Mouse (Mus musculus): ENCODE data around the gene Adamts20. TPM values are rescaled to one million over a fixed set of nuclear protein-coding genes. Genes with fewer than 3 reads are reported as not detected.

Adamts20 gene
- polyA plus RNA-seq, 1 experiment from 2014 or later = 2.8 TPM

GRCm38 (mm10) chr15:94457636-94458390 is 7.4 kb downstream of the Adamts20 start:
- Histone ChIP-seq H3K4me1 (replicated peaks; ENCODE audit: control insufficient read depth, insufficient read depth, low read length) (no peaks in the 10 kb centered on the region), H3K27ac (ENCODE audit: low read length) (no peak overlapping the region), H3K9ac (replicated peaks; ENCODE audit: low read depth, low read length) (no peak overlapping the region), H3K4me2 (ENCODE audit: low read length) (no peak overlapping the region), H3K27me3 (replicated peaks; ENCODE audit: control insufficient read depth, insufficient read depth, low read length) (no peaks in the 10 kb centered on the region), H3K9me3 (ENCODE audit: control insufficient read depth, low read length) (no peaks in the 10 kb centered on the region), H3K4me3 (replicated peaks; ENCODE audit: low read length) (no peak overlapping the region), H3K36me3 (ENCODE audit: control insufficient read depth, insufficient read depth) (no peaks in the 10 kb centered on the region)
- 85% methylated on average over 18 of the region's 18 CpGs for WGBS
- no peak for ATAC-seq

DNA sequence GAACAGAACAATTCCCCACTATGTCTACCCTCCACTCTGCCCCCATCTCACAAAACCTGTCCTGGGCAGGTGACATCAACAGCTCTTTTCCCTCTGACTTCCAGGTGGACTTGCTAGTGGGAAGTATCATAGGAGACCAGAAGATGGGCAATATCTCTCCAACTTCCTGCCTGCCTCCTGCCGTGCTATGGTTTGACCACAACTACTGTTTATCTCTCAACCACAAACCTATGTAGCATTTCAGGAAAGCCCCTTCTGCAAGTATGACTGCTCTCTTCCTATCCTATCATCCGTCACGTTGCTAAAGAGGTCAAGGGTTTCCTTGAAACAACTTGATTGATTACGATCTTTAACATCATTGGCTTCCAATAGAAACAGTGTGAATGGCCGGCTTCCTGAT is 12.4 kb downstream of the Adamts20 start:
- 97% methylated on average over 5 of the region's 5 CpGs for WGBS
- no peak for ATAC-seq

GRCm38 (mm10) chr15:94451600-94451999 is 13.6 kb downstream of the Adamts20 start:
- Histone ChIP-seq H3K9ac (replicated peaks; ENCODE audit: low read depth, low read length) (no peak overlapping the region), H3K36me3 (ENCODE audit: control insufficient read depth, insufficient read depth) (no peaks in the 10 kb centered on the region), H3K27me3 (replicated peaks; ENCODE audit: control insufficient read depth, insufficient read depth, low read length) (no peaks in the 10 kb centered on the region), H3K9me3 (ENCODE audit: control insufficient read depth, low read length) (no peaks in the 10 kb centered on the region), H3K4me1 (replicated peaks; ENCODE audit: control insufficient read depth, insufficient read depth, low read length) (peaks cover 3% of the 10 kb centered on the region; the same call in 1 of the 2 replicates), H3K4me2 (ENCODE audit: low read length) (no peak overlapping the region), H3K27ac (ENCODE audit: low read length) (no peak overlapping the region), H3K4me3 (replicated peaks; ENCODE audit: low read length) (no peak overlapping the region)
- WGBS = 64% methylated on average over 8 of the region's 8 CpGs
- no peak for ATAC-seq

More for the DNA sequence above, 12.4 kb downstream of the Adamts20 start:
- no peaks in the 10 kb centered on the region for H3K36me3 ChIP-seq (ENCODE audit: control insufficient read depth, insufficient read depth)
- no peaks in the 10 kb centered on the region for H3K9me3 ChIP-seq (ENCODE audit: control insufficient read depth, low read length)
- H3K4me3 ChIP-seq (replicated peaks; ENCODE audit: low read length) = no peak overlapping the region
- no peak overlapping the region for H3K27ac ChIP-seq (ENCODE audit: low read length)
- H3K4me1 ChIP-seq (replicated peaks; ENCODE audit: control insufficient read depth, insufficient read depth, low read length) = peaks cover 3% of the 10 kb centered on the region; the same call in 1 of the 2 replicates
- H3K27me3 ChIP-seq (replicated peaks; ENCODE audit: control insufficient read depth, insufficient read depth, low read length) = no peaks in the 10 kb centered on the region
- H3K4me2 ChIP-seq (ENCODE audit: low read length) = no peak overlapping the region
- no peak overlapping the region for H3K9ac ChIP-seq (replicated peaks; ENCODE audit: low read depth, low read length)

DNA sequence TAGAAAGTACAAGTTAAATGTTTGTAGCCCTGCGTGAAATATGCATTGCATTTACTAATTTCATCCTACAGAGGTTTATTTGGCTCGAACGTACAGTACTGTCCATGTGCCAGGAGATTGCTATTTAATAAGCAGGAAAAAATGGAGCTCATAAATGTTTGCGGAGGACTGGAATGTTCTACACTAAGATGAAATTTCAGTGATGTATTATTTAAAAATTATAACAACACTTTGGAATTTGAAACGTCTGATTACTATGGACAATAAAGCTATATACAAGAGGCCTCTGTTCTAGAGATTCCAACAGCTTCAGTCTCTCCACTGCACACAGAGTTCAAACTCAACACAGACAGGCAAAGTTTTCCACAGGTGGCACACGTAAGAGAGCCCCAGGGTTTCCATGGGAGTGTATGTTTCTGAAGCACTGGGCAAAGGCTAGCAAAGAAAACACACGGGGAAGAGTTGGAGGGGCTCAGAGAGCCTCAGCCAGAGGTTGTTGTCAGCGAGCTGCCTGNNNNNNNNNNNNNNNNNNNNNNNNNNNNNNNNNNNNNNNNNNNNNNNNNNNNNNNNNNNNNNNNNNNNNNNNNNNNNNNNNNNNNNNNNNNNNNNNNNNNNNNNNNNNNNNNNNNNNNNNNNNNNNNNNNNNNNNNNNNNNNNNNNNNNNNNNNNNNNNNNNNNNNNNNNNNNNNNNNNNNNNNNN is 20.6 kb downstream of the Adamts20 start:
- Histone ChIP-seq H3K9ac (replicated peaks; ENCODE audit: low read depth, low read length) (no peak overlapping the region), H3K4me1 (replicated peaks; ENCODE audit: control insufficient read depth, insufficient read depth, low read length) (no peaks in the 10 kb centered on the region; the same call in 1 of the 2 replicates), H3K4me2 (ENCODE audit: low read length) (no peak overlapping the region), H3K36me3 (ENCODE audit: control insufficient read depth, insufficient read depth) (no peaks in the 10 kb centered on the region), H3K27me3 (replicated peaks; ENCODE audit: control insufficient read depth, insufficient read depth, low read length) (no peaks in the 10 kb centered on the region), H3K27ac (ENCODE audit: low read length) (no peak overlapping the region), H3K4me3 (replicated peaks; ENCODE audit: low read length) (no peak overlapping the region), H3K9me3 (ENCODE audit: control insufficient read depth, low read length) (no peaks in the 10 kb centered on the region)
- ATAC-seq = no peak
- 63% methylated on average over 8 of the region's 8 CpGs for WGBS

DNA sequence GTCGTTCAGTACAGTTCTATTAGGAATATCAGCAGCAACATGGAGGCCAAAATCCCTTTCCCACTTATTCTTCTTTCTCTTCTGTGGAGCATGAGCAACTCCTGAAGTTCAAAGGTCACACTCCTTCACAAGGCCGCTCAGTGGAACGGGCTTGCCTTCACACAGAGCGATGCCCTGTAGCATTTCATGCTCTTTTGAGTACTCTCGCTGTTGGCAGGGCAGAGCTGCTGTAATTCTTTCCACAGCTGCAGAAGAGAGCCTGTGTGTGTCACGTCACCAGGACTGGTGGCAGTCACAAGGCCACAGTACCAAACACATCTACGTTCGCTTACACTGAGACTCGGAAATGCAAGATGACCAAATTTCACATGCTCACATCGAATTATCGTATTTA is 21.2 kb downstream of the Adamts20 start:
- ATAC-seq = no peak
- no peaks in the 10 kb centered on the region; the same call in 1 of the 2 replicates for H3K4me1 ChIP-seq (replicated peaks; ENCODE audit: control insufficient read depth, insufficient read depth, low read length)
- WGBS = 69% methylated on average over 11 of the region's 11 CpGs

GRCm38 (mm10) chr15:94443025-94443424 is 22.2 kb downstream of the Adamts20 start:
- Histone ChIP-seq H3K9me3 (ENCODE audit: control insufficient read depth, low read length) (no peaks in the 10 kb centered on the region), H3K36me3 (ENCODE audit: control insufficient read depth, insufficient read depth) (no peaks in the 10 kb centered on the region), H3K27ac (ENCODE audit: low read length) (no peak overlapping the region), H3K4me2 (ENCODE audit: low read length) (no peak overlapping the region), H3K9ac (replicated peaks; ENCODE audit: low read depth, low read length) (no peak overlapping the region), H3K27me3 (replicated peaks; ENCODE audit: control insufficient read depth, insufficient read depth, low read length) (no peaks in the 10 kb centered on the region), H3K4me3 (replicated peaks; ENCODE audit: low read length) (no peak overlapping the region), H3K4me1 (replicated peaks; ENCODE audit: control insufficient read depth, insufficient read depth, low read length) (no peaks in the 10 kb centered on the region; the same call in 1 of the 2 replicates)
- ATAC-seq = no peak
- WGBS = 9% methylated on average over 2 of the region's 2 CpGs

More for the DNA sequence above, 21.2 kb downstream of the Adamts20 start:
- Histone ChIP-seq H3K4me3 (replicated peaks; ENCODE audit: low read length) (no peak overlapping the region), H3K36me3 (ENCODE audit: control insufficient read depth, insufficient read depth) (no peaks in the 10 kb centered on the region), H3K27ac (ENCODE audit: low read length) (no peak overlapping the region), H3K4me2 (ENCODE audit: low read length) (no peak overlapping the region), H3K9ac (replicated peaks; ENCODE audit: low read depth, low read length) (no peak overlapping the region), H3K9me3 (ENCODE audit: control insufficient read depth, low read length) (no peaks in the 10 kb centered on the region), H3K27me3 (replicated peaks; ENCODE audit: control insufficient read depth, insufficient read depth, low read length) (no peaks in the 10 kb centered on the region)

- H3K36me3 ChIP-seq (ENCODE audit: control insufficient read depth, insufficient read depth) = no peaks in the 10 kb centered on the region
- H3K4me1 ChIP-seq (replicated peaks; ENCODE audit: control insufficient read depth, insufficient read depth, low read length) = no peaks in the 10 kb centered on the region
- no peak overlapping the region for H3K27ac ChIP-seq (ENCODE audit: low read length)
- H3K9ac ChIP-seq (replicated peaks; ENCODE audit: low read depth, low read length) = no peak overlapping the region
- no peak overlapping the region for H3K4me3 ChIP-seq (replicated peaks; ENCODE audit: low read length)
- no peaks in the 10 kb centered on the region for H3K27me3 ChIP-seq (replicated peaks; ENCODE audit: control insufficient read depth, insufficient read depth, low read length)
- no peak overlapping the region for H3K4me2 ChIP-seq (ENCODE audit: low read length)
- no peaks in the 10 kb centered on the region for H3K9me3 ChIP-seq (ENCODE audit: control insufficient read depth, low read length)
- whole genome bisulfite sequencing = 63% methylated on average over 5 of the region's 5 CpGs
- no peak for ATAC-seq
Measured at GRCm38 (mm10) chr15:94435532-94435931, 29.7 kb downstream of the Adamts20 start.

DNA sequence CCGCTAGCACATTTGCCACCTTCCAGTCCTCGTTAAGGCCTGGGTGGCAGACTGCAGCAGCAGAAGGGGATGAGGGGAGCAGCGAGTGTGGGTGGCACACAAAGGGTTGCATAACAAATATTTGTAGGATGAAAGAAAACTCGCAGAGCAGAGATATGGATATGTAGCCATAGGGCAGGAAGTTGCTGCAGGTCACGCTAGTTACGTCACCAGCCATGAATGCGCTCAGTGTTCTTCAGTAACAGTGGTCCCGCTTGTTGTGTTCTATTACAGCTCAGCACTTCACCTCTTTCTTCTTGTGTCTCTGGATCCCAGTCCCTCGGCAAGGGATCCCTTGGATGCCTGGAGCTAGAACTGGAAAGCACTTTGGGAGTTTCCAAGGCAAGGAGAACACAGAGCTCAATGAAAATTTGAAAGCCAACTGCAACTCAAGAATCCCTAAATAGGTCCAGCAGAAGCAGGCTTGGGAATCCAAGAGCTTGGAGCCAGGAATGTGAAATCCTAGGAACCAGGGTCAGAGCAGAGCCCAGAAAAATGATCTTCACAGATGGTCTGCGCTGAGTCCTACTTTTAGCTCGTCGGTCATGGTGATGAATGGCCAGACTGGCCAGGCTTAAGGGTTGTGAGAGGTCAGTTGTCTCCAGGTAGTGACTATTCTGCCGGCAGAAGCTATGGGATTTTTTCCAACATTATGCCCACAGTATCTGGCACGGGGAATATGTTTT is 34.4 kb downstream of the Adamts20 start:
- WGBS = 78% methylated on average over 14 of the region's 14 CpGs
- Histone ChIP-seq H3K36me3 (ENCODE audit: control insufficient read depth, insufficient read depth) (no peaks in the 10 kb centered on the region), H3K27me3 (replicated peaks; ENCODE audit: control insufficient read depth, insufficient read depth, low read length) (no peaks in the 10 kb centered on the region)

DNA sequence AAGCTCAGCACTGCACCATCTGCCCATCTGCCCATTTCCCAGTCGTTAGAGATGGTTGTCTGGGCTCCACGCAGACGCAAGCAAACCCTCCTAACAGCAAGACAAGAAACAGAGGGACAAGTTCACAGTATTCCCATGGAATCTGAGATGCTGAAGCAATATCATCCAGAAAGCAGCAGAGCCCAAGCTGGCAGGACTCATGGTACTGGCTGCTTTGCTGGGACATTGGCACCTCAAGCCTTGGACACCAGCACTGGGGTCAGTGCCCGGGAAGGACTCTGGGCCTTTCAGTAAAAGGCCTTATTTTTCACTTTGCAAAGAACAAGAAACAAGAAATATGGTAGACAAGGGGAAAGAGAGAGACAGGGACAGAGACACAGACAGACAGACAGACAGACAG is 36.5 kb downstream of the Adamts20 start:
- no peaks in the 10 kb centered on the region for H3K9me3 ChIP-seq (ENCODE audit: control insufficient read depth, low read length)
- H3K27ac ChIP-seq (ENCODE audit: low read length) = no peak overlapping the region
- no peak for ATAC-seq
- no peaks in the 10 kb centered on the region for H3K27me3 ChIP-seq (replicated peaks; ENCODE audit: control insufficient read depth, insufficient read depth, low read length)
- 71% methylated on average over 4 of the region's 4 CpGs for WGBS
- no peak overlapping the region for H3K4me3 ChIP-seq (replicated peaks; ENCODE audit: low read length)
- no peak overlapping the region for H3K4me2 ChIP-seq (ENCODE audit: low read length)
- no peak overlapping the region for H3K9ac ChIP-seq (replicated peaks; ENCODE audit: low read depth, low read length)
- H3K36me3 ChIP-seq (ENCODE audit: control insufficient read depth, insufficient read depth) = no peaks in the 10 kb centered on the region
- no peaks in the 10 kb centered on the region for H3K4me1 ChIP-seq (replicated peaks; ENCODE audit: control insufficient read depth, insufficient read depth, low read length)

More for the DNA sequence above, 34.4 kb downstream of the Adamts20 start:
- Histone ChIP-seq H3K9ac (replicated peaks; ENCODE audit: low read depth, low read length) (no peak overlapping the region), H3K4me3 (replicated peaks; ENCODE audit: low read length) (no peak overlapping the region), H3K27ac (ENCODE audit: low read length) (no peak overlapping the region), H3K4me2 (ENCODE audit: low read length) (no peak overlapping the region), H3K9me3 (ENCODE audit: control insufficient read depth, low read length) (no peaks in the 10 kb centered on the region), H3K4me1 (replicated peaks; ENCODE audit: control insufficient read depth, insufficient read depth, low read length) (no peaks in the 10 kb centered on the region)
- ATAC-seq = no peak
